Mouse (Mus musculus) C2C12 (cell line): ENCODE results near the gene Slc6a1.

Source experiments
- CEBPB ChIP-seq: IDR thresholded peaks from one replicate; pipeline ENCODE4 v1.6.1; 2011; ENCODE audit warnings: low read depth, mild to moderate bottlenecking, control low read depth, moderate library complexity
- CTCF ChIP-seq: IDR thresholded peaks from one replicate; pipeline ENCODE4 v1.5.1; 2011; ENCODE audit not compliant: control insufficient read depth, insufficient read depth, insufficient read length
- FOSL1 ChIP-seq: IDR thresholded peaks from one replicate; pipeline ENCODE4 v1.8.0; 2011; ENCODE audit warnings: mild to moderate bottlenecking, low read length; ENCODE audit not compliant: poor library complexity, insufficient read depth, severe bottlenecking
- MAX ChIP-seq: IDR thresholded peaks from one replicate; pipeline ENCODE4 v1.6.1; 2011; ENCODE audit warnings: mild to moderate bottlenecking, control low read depth
- MYOG ChIP-seq: IDR thresholded peaks from one replicate; pipeline ENCODE4 v1.6.1; 2011; ENCODE audit not compliant: control insufficient read depth, insufficient read length; ENCODE audit errors: extremely low read depth
- USF1 ChIP-seq: IDR thresholded peaks from one replicate; pipeline ENCODE4 v1.6.1; 2011; ENCODE audit warnings: low read depth, mild to moderate bottlenecking, control low read depth, moderate library complexity

GRCm38 (mm10) chr6:114273997-114274728, 8.3 kb upstream of the Slc6a1 start:
- TF ChIP-seq CTCF (no peak), MYOG (no peak), FOSL1 (no peak), MAX (no peak), USF1 (no peak), CEBPB (no peak)
